Mouse (Mus musculus) embryonic facial prominence, embryonic 14.5 days (tissue): ENCODE measurements at regions not wholly inside any gene's neighbourhood (a gene's known extent, or its start where the extent isn't known, plus 50 kb on each side); places are given as distances from the start of the nearest gene placed in this dataset.

Source experiments
- ATAC-seq: fragments of 200-750 bp; cut with Nextera tagmentation; 2 replicates; pipeline ENCODE4 v1.8.0; 2017; ENCODE audit warnings: low read depth, moderate number of reproducible peaks, moderate TSS enrichment
- DNase-seq: peaks from one replicate; pipeline ENCODE4 v3.0.0-alpha.2; 2015; ENCODE audit warnings: low spot score
- H3K27ac ChIP-seq: fragments of 300-500 bp; sonication (generic); replicated peaks from 2 replicates; pipeline ENCODE4 v1.5.1; 2014; ENCODE audit warnings: low read depth, mild to moderate bottlenecking, low read length, moderate library complexity
- H3K27me3 ChIP-seq: fragments of 300-500 bp; sonication (generic); replicated peaks from 2 replicates; pipeline ENCODE4 v1.6.1; 2014; ENCODE audit warnings: low read length; ENCODE audit not compliant: control insufficient read depth, insufficient read depth
- H3K36me3 ChIP-seq: fragments of 300-500 bp; sonication (generic); 2 replicates; pipeline ENCODE4 v1.6.1; 2014; ENCODE audit warnings: low read length, mixed read lengths; ENCODE audit not compliant: control insufficient read depth, insufficient read depth
- H3K4me1 ChIP-seq: fragments of 300-500 bp; sonication (generic); 2 replicates; pipeline ENCODE4 v1.6.1; 2014; ENCODE audit warnings: antibody characterized with exemption, low read length; ENCODE audit not compliant: control insufficient read depth, insufficient read depth
- H3K4me2 ChIP-seq: fragments of 300-500 bp; sonication (generic); 2 replicates; pipeline ENCODE4 v1.6.1; 2014; ENCODE audit warnings: low read depth, mild to moderate bottlenecking, low read length, moderate library complexity, mixed read lengths
- H3K4me3 ChIP-seq: fragments of 300-500 bp; sonication (generic); 2 replicates; pipeline ENCODE4 v1.5.1; 2014; ENCODE audit warnings: low read depth, mild to moderate bottlenecking, low read length
- H3K9ac ChIP-seq: fragments of 300-500 bp; sonication (generic); 2 replicates; pipeline ENCODE4 v1.6.1; 2014; ENCODE audit warnings: low read depth, mild to moderate bottlenecking, low read length, moderate library complexity, mixed read lengths
- H3K9me3 ChIP-seq: fragments of 300-500 bp; sonication (generic); 2 replicates; pipeline ENCODE4 v1.6.1; 2016; ENCODE audit warnings: low read length; ENCODE audit not compliant: control insufficient read depth
- WGBS: fragments of 180-500 bp; shearing (Covaris S2); extraction: QIAGEN DNeasy Blood & Tissue Kit; methylation state at CpG from one replicate; pipeline ENCODE4 v1.1.7; 2014; 5-methylcytosine and 5-hydroxymethylcytosine counted together

DNA sequence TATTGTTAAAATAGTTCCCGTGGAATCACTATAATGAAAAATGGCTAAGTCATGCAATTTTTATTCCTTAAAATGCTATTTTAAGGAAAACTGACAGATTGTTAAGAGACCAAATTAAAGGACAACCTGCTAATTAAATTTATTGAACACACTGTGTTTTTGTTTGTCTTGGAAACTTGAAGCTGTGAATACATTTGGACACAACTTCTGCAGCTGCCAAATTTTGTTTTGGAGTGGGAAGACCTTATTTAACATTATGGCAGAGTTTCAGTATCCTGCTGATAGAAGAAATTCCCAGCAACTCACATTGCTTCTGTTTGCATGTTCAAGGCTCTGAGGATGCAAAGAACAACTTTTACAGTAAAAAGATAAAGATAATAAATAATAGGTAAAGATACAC lies 301.6 kb upstream of the 1700015G11Rik start:
- Histone ChIP-seq H3K27me3 (no peaks in the 10 kb centered on the region), H3K36me3 (no peaks in the 10 kb centered on the region), H3K4me1 (no peaks in the 10 kb centered on the region), H3K4me2 (no peak overlapping the region), H3K9ac (no peak overlapping the region), H3K27ac (no peak overlapping the region), H3K4me3 (no peak overlapping the region), H3K9me3 (no peaks in the 10 kb centered on the region)
- DNase-seq (no peak), ATAC-seq (no peak)
- WGBS = 80% methylated on average over 1 of the region's 1 CpGs

DNA sequence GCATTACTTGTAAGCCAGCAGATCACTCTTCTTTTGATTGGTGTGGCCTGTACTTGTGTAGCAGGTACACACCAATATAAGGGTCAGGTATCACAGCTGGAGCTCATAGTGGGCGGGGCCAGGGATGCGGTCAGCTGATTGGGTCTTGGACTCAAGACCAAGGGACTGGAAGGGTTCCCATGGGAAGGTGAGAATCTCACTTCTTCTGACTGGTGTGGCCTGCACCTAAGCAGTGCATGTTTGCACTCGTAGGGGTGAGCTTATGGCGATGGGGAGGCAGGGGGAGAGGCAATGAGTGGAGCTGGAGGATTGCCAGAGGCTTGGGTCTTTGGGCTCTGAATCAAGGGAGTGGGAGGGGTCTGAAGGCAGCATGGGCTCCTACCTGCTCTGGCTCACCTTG lies 262.7 kb upstream of the 1700015G11Rik start:
- H3K4me3 ChIP-seq = no peak overlapping the region
- no peaks in the 10 kb centered on the region for H3K4me1 ChIP-seq
- H3K9ac ChIP-seq = no peak overlapping the region
- no peak overlapping the region for H3K27ac ChIP-seq
- WGBS = 77% methylated on average over 4 of the region's 4 CpGs
- no peaks in the 10 kb centered on the region for H3K9me3 ChIP-seq
- ATAC-seq (no peak), DNase-seq (no peak)
- H3K4me2 ChIP-seq = no peak overlapping the region
- no peaks in the 10 kb centered on the region for H3K27me3 ChIP-seq
- no peaks in the 10 kb centered on the region for H3K36me3 ChIP-seq

DNA sequence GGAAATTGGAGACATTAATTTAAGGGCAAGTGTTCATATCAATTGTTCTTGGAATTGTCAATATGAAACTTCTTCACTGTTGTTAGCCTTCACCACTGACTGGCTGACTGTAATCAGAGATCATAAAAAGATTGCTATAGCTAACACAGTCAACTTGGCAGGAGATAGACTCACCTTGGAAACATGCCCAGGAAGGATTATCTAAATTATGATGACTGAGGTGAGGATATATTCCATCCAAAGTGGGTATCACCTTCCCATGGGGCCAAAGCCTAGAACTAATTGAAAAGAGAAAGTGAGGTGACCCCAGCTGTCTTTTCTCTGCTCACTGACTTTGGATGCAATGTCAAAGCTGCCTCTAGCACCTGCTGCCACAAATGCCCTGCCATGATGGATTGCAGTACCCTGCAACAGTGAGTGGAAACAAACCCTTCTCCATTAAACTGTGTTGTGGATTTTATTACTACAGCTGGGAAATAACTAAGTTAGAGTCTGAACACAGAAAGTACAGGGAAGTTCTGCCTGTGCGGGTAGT lies 240.9 kb upstream of the 1700015G11Rik start:
- DNase-seq (peak; percentile 72), ATAC-seq (peak; percentile 82)
- 78% methylated on average over 1 of the region's 1 CpGs for WGBS
- H3K27me3 ChIP-seq = no peaks in the 10 kb centered on the region
- no peaks in the 10 kb centered on the region for H3K36me3 ChIP-seq
- no peak overlapping the region for H3K27ac ChIP-seq
- no peaks in the 10 kb centered on the region for H3K4me1 ChIP-seq
- no peak overlapping the region for H3K9ac ChIP-seq
- no peak overlapping the region for H3K4me2 ChIP-seq
- no peak overlapping the region for H3K4me3 ChIP-seq
- no peaks in the 10 kb centered on the region for H3K9me3 ChIP-seq

DNA sequence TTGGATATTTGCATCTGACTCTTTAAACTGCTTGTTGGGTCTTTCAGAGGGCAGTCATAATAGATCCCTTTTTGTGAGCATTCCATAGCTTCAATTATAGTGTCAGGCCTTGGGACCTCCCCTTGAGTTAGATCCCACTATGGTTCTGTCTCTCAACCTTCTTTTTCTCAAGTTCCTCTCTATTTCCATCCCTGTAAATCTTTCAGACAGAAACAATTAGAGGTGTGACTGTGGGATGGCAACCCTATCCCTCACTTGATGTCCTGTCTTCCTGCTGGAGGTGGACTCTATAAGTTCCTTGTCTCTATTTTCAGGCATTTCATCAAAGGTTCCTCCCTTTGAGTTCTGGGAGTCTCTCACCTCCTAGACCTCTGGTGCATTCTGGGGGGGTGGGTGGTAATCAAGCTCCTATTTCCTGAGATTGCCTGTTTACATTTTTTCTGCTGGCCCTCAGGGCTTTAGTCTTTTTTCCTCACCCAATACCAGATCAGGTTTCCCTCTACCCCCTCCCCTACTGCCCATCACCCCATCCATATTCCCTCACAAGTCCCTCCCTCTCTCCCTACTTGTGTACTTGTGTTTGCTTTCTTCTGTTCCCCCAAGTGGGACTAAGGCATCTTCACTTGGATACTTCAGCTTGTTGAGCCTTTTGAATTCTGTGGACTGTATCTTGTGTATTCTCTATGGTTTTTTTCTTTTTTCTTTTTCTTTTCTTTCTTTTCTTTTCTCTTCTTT lies 237.1 kb upstream of the 1700015G11Rik start:
- no peak overlapping the region for H3K27ac ChIP-seq
- ATAC-seq (no peak), DNase-seq (no peak)
- H3K4me2 ChIP-seq = no peak overlapping the region
- no peak overlapping the region for H3K9ac ChIP-seq
- no peaks in the 10 kb centered on the region for H3K9me3 ChIP-seq
- no peaks in the 10 kb centered on the region for H3K36me3 ChIP-seq
- H3K4me1 ChIP-seq = no peaks in the 10 kb centered on the region
- H3K27me3 ChIP-seq = no peaks in the 10 kb centered on the region
- no peak overlapping the region for H3K4me3 ChIP-seq
